Mouse (Mus musculus) CD4-positive helper T cell, adult 2 months (primary cell): ENCODE data around the gene Frs2.

Experiments
- DNase-seq: peaks from one replicate; pipeline ENCODE4 v3.0.0-alpha.2; 2012; ENCODE audit warnings: low read depth, missing footprints, low spot score

Gene Frs2

DNA sequence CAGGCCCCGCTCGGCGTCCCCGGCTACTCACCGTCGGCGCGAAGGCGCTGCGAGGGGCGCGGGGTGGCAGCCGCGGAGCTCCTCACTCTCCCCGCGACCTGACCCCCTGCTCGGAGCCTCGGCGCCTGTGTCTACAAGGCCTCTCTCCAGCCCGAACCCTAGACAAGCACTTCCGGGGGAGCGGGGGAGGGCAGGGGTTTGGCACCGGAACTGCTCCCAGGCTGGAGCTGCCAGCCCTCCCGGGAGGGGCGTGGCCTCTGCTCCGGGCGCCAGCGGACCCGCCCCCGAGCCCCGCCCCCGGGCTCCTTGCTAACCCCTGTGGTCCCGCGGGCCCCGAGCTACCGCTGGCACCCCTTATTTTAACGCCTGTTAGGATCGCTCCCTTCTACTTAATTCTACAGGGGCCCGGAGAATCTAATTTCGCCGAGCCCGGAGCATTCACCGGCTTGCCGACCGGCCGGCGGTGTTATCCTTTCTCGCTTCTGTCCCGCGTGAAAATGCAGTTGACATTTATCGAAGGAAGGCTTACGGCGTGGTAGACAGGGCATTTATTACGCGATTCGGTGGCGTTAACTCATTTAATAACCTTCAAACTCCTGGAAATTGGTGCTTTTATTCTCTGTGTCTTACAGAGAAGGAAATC is at the start of gene Frs2:
Frs2 (minus strand) TSS at position 174 of the 643 bp plus-strand sequence.
- DNase-seq: peak; percentile 94

DNA sequence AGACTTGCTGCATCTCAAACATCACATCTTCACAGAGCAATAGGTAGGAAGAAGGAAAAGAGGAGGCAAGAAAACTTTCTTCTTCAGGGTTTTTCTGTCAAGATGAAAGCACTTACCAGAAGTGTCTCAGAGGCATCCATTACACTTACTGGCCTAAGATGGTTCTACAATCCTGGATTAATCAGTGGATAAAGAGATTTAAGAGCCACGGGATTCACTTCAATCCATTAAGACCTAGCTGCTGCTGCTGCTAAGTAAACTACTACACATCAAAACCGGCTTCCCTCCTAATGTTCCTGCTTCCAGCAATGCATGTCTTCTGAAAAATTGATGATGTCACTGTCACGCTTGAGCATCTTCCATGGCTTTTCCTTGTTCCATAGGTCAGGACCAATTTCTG is 48.4 kb upstream of the Frs2 start:
- no peak for DNase-seq

DNA sequence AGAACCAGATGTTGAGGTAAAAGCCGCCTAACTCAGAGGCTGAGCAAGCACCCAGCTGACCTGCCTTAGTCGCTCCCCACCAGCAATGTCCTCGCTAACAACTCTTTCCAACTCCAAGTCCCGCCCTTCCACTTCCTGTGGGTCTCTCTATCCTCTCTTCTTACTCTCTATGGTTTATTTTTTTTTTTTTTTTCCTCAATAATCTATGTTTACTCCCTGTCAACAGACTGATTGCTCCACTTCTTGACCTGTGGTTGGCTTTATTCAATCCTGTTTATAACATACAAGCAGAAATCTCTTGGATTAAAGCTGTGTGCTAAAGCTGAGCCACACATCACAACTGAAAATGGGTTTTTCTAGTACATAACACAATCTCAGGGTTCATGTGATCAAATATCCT is 47.4 kb upstream of the Frs2 start:
- no peak for DNase-seq

DNA sequence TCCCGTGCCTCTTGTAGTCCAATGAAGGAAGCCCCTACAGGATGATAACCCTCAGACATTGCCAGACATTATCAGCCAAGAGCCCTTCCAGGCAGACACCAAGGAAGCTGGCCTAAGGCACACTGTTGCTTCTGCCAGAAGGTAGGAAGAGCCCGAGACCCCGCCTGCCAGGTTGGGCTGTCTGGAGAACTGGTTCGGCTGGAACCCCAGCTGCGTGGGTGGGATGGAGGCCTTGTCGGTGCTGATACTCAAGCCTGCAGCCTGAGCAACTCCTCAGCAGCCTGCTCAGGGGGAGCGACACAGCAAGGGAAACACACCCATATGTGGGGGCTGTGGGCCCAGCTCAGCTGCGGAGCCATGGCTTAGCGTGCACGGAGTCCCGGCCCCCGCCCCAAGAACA is 46.7 kb upstream of the Frs2 start:
- DNase-seq: no peak

DNA sequence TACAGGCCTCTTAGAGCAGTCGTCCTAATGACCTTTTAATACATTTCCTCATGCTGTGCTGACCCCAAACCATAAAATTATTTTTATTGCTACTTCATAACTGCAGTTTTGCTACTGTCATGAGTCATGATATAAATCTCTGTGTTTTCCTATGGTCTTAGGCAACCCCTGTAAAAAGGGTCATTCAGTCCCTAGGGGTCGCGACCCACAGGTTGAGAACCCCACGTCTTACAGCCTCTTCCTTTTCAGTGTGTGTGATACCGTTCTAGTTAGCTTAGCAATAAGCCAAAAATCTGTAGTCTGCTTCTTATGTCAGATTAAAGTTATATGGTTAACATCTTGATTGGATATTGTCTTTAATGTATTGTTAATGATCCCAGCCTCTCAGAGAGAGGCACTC is 45.0 kb upstream of the Frs2 start:
- no peak for DNase-seq

DNA sequence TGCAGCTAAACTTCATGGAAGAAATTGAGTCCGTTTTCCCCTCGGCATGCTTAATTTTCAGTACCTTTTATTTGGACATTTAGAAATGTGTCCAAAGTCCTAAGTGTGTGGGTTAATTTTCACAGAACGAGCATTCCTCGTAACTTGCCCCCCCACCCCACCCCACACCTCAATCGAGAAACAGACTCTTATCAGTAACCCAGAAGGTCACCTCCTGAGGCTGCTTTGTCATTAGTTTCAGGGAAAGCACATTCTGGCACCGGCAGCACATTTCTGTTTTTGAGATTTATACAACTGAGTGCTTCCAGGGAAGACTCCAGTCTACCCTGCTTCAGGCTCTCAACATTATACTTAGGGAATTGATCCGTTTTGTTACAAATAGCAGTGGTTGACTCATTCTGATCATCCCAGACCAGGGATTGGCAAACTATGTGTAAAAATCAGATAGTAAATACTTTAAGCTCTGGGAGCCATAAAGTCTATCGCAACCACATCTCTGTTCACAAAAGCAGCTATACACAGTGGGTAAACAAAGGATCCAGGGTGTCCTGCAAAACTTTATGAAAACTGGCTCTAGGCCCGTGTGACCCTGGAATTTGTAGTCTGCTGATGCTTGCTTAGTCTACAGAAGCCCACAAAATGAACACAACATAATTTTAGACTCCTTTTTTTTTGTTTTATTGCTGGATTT is 37.2 kb upstream of the Frs2 start:
- no peak for DNase-seq

DNA sequence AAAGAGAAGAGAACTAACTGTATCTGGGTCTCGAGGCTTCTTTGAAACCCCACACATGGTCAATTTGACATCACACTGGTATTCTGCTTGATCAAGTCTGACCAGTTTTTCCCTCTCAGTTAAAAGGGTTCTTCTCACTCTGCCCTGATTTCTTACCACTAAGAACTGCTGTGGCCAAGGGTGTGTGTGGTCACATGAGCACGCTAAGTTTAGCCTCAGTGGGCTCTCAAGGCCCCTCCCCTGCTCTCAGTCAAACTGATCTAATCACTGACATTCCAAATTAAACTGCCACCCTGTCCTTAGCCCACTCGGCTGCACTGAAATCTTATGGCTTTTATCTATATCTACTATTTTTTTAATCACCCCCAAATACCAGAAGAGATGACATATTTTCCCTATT is 32.8 kb upstream of the Frs2 start:
- DNase-seq: no peak

DNA sequence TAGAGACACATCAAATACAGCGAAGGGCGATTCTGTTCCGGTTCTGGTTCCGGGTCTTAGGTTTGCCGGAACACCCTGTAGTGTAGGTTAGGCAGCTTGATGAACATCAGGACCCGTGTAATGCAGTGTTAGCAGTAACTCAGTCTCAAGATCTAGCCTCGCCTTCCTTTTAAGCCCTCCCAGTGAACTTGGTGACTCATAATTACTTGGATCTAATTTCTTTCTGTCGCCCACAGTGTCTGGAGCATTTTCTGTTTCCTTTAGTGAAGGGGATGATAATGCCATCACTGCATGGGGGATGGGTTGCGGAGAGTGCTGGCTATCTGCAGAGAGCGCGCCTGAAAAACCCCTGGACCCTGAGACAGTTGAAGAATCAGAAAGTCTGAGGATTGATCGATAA is 26.3 kb upstream of the Frs2 start:
- no peak for DNase-seq

DNA sequence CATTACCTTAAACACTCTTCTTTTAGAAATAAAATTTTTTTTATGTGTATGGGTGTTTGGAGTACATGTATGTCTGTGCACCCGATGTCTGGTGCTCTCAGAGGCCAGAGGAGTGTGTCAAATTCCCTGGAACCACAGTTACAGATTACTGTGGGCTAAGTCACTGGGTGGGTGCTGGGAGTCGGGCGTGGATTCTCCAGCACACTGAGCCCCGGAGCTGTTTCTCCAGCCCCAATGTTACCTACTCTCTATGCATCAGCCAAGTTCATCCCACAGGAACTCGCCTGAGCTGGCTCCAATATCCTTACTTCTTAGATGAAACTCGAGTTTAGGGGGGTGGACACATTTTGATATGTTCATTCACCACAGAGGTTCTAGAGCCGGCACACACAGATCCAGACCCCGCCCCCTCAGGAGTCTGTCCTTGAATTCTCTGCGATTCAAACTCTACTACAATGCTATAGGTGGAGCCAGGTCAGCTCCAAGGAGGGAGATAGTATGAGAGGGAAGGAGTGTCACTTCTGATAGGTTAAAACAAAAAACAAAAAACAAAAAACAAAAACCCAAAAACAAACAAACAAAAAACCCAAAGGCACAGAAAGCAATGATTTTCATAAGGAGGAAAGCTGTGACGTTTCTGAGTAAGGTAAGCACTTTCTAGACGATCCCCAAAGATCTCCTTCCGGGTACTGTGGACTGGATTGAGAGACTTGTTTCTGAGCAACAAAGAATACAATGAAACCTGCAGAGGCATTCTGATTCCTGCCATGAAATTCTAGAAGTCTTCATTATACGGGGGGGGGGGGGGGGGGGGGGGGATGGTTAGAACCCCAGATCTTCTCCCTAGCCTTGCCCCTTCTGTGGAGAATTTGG is 25.5 kb upstream of the Frs2 start:
- no peak for DNase-seq

DNA sequence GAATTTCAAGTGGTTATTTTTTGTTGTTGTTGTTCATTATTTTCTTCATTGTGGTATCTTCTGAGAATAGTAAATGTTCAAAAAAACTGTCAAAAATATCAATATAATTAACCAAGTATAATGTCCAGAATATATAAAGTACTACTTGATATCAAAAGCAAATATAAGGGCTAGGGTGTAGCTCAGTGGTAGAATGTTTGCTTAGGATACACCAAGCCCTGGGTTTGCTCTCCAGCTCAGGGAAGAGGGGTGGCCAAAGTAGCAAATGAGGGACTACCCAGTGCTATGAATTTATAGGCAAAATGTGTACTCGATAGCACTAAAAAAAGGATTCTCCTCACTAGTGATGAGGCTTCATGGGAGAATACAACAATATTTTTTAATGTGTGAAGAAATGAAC is 24.8 kb upstream of the Frs2 start:
- DNase-seq: no peak

DNA sequence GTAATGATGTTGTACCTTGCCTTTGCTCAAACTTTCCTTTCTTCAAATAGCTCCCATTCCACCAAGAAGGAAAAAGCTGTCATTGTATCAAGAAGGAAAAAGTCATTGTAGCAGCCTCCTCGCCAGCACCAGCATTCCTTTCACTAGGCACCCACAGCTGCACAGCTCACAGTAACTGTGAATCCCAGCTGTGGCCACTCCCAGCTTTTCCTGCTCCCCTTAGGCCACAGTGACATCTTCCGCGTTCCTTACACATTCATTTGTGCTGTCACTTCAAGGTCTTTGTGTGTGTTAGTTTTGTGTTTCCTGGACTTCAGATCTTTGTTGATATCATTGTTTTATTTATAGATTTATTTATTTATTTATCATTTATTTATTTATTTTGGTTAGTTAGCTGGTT is 23.7 kb upstream of the Frs2 start:
- DNase-seq: no peak

DNA sequence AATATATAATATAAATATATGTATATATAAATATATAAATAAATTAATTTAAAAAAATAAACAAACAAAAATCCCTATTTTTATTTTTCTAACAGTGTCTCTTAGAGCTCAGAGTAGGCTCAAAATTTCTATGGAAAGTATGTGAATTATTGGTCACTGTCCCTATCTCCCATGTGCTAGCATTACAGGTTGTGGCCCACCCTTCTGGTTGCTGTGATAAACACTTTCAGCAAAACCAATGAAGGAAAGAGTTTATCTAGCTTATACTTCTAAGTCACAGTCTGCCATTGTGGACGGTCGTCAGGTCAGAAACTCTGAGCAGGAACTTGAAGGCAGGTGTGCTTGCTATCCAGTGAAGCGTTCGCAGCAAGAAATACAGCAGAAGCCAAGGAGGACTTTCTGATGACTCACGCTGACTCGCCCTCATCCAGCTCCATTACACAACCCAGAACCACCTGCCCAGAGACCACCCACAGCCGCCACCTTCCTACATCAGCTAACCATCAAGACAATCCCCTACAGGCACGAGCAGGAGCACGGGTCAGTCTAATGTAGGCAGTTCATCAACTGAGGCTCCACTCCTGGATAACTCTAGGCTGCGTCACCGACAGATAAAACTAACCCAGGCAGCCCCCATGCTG is 18.6 kb upstream of the Frs2 start:
- DNase-seq: no peak

DNA sequence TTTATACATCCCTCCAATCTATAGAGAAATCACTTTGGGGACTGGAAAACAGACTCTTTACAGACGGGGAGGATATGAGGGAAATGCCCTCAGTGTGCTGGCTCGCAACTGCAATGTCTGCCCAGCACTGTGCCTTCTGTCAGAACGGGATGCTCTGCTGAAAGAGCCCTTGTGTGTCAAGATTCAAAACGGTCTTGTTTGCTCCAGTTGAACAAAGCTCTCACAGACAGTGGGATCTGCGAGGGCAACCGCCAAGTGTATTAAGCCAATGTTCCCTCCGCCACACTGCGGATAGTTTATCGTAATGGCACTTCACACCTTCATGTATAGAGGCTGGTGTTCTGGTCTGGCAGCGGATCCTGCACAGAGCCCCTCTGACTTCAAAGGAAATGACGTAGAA is 14.3 kb upstream of the Frs2 start:
- DNase-seq: no peak

DNA sequence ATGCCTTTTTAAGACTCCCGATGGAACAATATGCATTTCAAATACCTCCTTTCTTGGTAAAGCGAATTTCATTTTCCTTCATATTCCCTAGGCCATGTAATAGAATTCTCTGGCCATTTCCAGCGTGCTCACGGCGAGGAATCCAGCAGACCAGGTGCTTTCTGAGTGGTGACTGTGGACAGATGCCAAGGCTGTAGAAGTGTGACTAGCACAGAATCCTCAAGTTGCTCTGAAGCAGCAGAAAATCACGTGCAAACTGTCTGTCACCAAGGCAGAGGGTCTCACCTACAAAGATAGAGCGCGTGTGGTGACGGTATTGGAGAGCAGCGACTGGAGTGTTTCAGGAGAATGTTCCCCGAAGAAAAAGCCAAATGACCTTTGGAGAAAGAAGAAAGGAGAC is 11.8 kb upstream of the Frs2 start:
- DNase-seq: no peak

DNA sequence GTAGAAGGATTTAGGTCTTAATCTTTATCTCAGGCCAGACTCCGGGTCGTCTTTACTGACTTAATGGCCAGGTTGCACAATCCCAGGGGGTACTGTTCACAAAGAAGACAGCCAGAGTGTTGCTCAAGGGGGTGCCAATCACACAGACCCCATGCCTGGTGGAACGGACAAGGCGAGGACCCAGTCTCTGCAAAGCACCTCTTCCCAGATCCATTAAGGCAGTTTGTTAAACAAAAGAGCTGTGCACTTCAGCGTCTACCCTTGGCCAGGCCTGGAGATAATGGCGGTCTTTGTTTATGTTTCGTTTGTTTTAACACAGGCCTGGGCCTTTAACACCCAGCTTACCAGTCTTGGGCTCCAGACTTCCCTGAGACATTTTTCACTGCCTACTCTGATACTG is 3.9 kb upstream of the Frs2 start:
- no peak for DNase-seq

DNA sequence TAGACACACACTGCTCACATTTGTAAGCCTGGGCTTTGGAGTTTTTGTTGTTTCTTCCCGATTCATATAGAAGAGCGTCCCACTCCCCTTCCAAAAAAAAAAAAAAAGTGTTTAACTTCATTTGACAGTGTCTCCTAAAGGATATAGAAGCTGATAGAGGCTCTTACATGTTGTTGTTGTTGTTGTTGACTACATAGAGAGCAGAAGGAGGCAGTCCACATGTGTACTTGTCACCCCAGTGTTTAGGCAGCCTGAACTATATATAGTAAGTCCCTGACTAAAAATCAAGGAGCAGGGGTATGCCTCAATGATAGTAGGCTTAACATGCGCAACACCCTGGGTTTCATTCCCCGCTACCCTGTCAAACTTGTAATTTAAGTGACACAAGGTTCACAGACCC is 3.3 kb upstream of the Frs2 start:
- DNase-seq: no peak

DNA sequence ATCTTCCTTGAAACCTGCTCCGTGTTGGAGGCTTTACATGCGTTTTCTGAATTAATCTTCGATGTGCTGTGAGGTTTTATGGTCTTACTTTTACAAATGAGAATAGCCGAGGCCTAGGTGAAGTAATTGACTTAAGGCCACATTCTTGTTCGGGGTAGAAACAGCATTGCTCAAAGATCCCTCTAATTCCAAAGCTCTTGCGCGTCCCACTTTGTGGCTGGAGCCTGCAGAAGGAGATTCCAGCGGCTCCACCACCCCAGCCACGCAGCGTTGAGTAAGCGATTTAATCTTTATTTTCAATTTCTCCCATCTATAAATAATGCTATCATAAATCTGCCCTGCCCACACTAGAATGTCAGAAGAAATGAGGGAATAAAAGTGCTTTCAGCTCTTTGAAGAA is 2.9 kb upstream of the Frs2 start:
- no peak for DNase-seq

DNA sequence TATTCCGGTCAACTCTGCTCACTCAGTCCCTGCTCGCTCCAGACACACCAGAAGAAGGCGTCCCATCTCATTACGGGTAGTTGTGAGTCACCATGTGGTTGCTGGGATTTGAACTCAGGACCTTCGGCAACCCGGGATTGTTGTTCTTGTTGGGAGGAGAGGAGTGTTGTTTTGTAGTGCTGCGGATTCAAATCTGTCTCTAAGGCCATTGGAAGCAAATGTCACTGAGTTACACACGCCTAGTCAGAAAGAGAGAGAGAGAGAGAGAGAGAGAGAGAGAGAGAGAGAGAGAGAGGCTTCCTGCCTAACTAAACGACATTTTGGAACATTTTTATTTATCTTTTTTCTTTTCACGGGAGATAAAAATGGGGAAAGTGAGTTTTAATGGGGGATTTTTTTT is 2.4 kb upstream of the Frs2 start:
- DNase-seq: no peak

DNA sequence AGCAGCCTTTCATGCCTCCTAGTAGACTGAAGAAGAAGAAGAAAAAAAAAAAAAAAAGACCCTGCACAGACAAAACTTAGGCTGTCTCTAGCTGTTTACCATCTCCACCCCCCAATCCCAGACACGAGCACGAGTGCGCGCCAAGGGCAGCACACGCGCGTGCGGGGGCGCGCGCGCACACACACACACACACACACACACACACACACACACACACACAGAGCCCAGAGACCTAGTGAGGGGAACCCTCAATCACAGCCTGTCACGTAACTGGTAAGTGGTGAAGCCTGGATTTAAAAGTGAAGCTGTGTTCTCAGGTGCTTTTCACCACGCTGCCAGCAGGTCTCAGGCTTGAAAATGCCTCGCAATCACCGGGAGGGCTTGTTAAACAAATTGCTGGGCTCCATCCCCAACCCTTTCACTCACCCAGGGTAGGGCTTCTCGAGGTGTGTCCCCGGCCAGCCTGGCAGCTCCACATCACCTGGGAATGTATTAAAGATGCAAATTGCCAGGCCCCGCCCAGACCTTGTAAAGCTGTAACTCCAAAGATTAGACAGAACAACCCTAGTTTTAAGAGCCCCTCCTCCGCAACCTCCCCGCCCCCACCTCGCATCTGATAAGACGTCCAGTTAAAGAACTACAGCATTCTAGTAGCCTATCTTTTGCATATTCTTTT is 1.7 kb upstream of the Frs2 start:
- DNase-seq: peak; percentile 71

DNA sequence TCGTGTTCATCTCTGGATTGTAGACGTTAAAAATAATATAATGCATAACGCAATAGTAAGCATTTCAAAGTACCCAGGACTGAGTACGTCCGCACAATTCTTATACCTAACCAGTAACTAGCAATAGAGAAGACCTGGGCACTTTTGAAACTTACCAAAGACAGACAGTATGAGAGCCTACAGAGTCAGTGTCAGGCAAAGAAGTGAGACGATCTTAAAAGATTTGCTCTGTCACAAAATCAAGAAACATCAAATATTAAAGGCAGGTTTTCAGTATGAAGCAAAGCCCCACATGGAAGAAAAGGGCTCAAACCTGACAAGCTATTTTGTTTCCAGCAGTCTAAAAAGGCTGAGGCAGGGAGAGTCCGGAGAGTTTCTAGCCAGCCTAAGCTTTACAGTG is 907 bp upstream of the Frs2 start:
- DNase-seq: no peak

DNA sequence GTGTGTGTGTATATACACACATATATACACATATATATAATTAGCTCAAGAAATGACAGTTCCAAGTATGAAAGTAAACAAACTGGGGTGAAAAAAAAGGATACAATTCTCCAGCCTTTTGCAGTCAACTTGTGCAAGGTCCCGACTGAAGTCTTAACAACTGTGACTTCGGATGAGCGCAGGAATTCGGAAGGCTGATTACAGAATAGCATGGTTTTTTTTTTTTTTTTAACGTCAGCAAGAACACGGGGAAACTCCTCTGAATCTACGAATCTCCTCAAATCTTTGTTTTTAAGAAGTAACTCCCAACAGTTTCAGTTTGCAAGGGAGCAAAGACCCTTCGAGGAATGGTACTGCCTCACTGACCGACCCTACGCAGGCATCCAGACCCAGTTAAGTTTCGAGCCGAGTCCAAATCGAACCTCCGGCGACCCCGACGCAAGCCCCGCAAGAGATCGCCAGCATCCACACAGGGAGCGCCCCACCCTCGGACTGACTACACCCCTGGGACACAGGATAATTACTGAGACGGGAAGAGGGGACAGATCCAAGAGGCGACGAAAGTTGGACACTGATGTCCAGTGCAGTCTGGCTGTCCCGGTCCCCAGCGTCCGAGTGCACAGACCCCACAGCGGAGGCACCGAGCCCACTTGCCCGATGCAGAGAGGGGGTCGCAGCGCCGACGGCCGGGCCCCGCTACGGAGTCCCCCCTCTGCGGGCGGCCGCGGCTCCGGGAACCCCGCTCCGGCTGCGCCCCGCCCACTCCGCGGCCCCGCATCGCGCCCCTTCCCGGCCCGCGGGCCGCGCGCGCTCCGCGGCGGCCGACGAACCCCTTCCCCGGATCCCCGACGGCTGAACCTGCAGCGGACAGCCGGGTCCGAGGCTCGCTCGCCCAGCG is 622 bp downstream of the Frs2 start:
- peak; percentile 29 for DNase-seq
